Mouse (Mus musculus): ENCODE data around the gene Cdh13.
A peak's percentile ranks its signal among the peaks of the same experiment; 100 is the strongest.

Cdh13 gene

GRCm38 (mm10) chr8:118283600-118284111, at the start of gene Cdh13:
Gene Cdh13, plus strand, starts transcription at chr8:118283733.
- peak; percentile 82 to 85 for DNase-seq (ENCODE audit: low spot score in 2 of 2)

- no peak for DNase-seq (ENCODE audit: low spot score in 2 of 2)
Measured at GRCm38 (mm10) chr8:118235626-118236025, 47.9 kb upstream of the Cdh13 start.

GRCm38 (mm10) chr8:118237150-118237620, 46.3 kb upstream of the Cdh13 start:
- peak; percentile 59 to 67 for DNase-seq (ENCODE audit: low spot score in 2 of 2)

GRCm38 (mm10) chr8:118238156-118238555, 45.4 kb upstream of the Cdh13 start:
- DNase-seq (ENCODE audit: low spot score in 2 of 2): no peak

- DNase-seq (ENCODE audit: low spot score in 2 of 2): no peak
Measured at GRCm38 (mm10) chr8:118239186-118239585, 44.3 kb upstream of the Cdh13 start.

GRCm38 (mm10) chr8:118249319-118249718, 34.2 kb upstream of the Cdh13 start:
- DNase-seq (ENCODE audit: low spot score in 2 of 2): no peak

GRCm38 (mm10) chr8:118249923-118250322, 33.6 kb upstream of the Cdh13 start:
- no peak for DNase-seq (ENCODE audit: low spot score in 2 of 2)

GRCm38 (mm10) chr8:118263117-118263516, 20.4 kb upstream of the Cdh13 start:
- no peak for DNase-seq (ENCODE audit: low spot score in 2 of 2)

GRCm38 (mm10) chr8:118270751-118271402, 12.7 kb upstream of the Cdh13 start:
- DNase-seq (ENCODE audit: low spot score in 2 of 2): no peak

- no peak for DNase-seq (ENCODE audit: low spot score in 2 of 2)
Measured at GRCm38 (mm10) chr8:118272493-118272892, 11.0 kb upstream of the Cdh13 start.

- DNase-seq (ENCODE audit: low spot score in 2 of 2): no peak
Measured at GRCm38 (mm10) chr8:118274243-118274642, 9.3 kb upstream of the Cdh13 start.

GRCm38 (mm10) chr8:118274688-118275087, 8.8 kb upstream of the Cdh13 start:
- peak; percentile 88 to 90 for DNase-seq (ENCODE audit: low spot score in 2 of 2)

- peak; percentile 36 to 55 for DNase-seq (ENCODE audit: low spot score in 2 of 2)
Measured at GRCm38 (mm10) chr8:118284112-118285029, 838 bp downstream of the Cdh13 start.

- no peak for DNase-seq (ENCODE audit: low spot score in 2 of 2)
Measured at GRCm38 (mm10) chr8:118285596-118286281, 2.2 kb downstream of the Cdh13 start.

- no peak for DNase-seq (ENCODE audit: low spot score in 2 of 2)
Measured at GRCm38 (mm10) chr8:118286282-118287180, 3.0 kb downstream of the Cdh13 start.

- DNase-seq (ENCODE audit: low spot score in 2 of 2): peak; percentile 67 to 70
Measured at GRCm38 (mm10) chr8:118287496-118287895, 4.0 kb downstream of the Cdh13 start.

GRCm38 (mm10) chr8:118288259-118288952, 4.9 kb downstream of the Cdh13 start:
- no peak for DNase-seq (ENCODE audit: low spot score in 2 of 2)

- DNase-seq (ENCODE audit: low spot score in 2 of 2): no peak
Measured at GRCm38 (mm10) chr8:118289091-118289490, 5.6 kb downstream of the Cdh13 start.

- DNase-seq (ENCODE audit: low spot score in 2 of 2): no peak
Measured at GRCm38 (mm10) chr8:118289525-118289924, 6.0 kb downstream of the Cdh13 start.

- DNase-seq (ENCODE audit: low spot score in 2 of 2): no peak
Measured at GRCm38 (mm10) chr8:118290266-118290665, 6.7 kb downstream of the Cdh13 start.

All from right cerebral cortex, adult 2 months (tissue).